Mouse (Mus musculus): ENCODE results near the gene Trim61. TPM values are rescaled to one million over a fixed set of nuclear protein-coding genes. Genes with fewer than 3 reads are reported as not detected.

Trim61 gene
- 0.30 and 0.35 TPM in 2 replicates for polyA plus RNA-seq (2014; fragmentation: Nextera tagmentation; extraction: Ambion mirVana)

DNA sequence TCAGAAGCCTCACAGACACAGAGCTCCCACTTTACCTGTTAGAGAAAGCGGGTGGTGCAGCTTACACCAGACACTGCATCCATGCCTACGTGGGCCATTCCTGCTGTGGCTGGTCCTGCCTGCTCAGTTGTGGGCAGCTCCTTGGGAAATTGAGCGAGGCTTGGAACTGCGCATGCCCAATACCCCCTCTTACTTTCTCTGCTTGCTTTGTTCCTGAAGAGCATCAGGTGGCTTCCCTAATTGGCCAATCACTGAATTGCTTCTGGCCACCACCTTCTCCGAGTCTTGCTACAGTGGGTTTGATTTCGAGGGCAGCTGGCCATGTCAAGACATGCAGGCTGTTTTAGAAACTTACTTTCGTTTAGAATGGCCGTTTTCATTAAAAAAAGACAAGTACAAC is at the start of gene Trim61, which contains the start of gene Trim60:
Gene Trim61 (minus strand): TSS at position 101 of the 400 bp plus-strand sequence.
Gene Trim60 (minus strand): TSS at position 162 of the 400 bp plus-strand sequence.
- Histone ChIP-seq H3K4me1 (ENCODE audit: control insufficient read depth, insufficient read depth, low read length) (no peaks in the 10 kb centered on the region), H3K27ac (ENCODE audit: low read depth, low read length) (no peak within 1 kb of the TSS), H3K9ac (ENCODE audit: low read depth, low read length) (no peak within 1 kb of the TSS), H3K27me3 (ENCODE audit: control insufficient read depth, insufficient read depth, low read length) (no peaks in the 10 kb centered on the region), H3K4me2 (no peak within 1 kb of the TSS), H3K4me3 (ENCODE audit: low read depth, low read length) (no peak within 1 kb of the TSS), H3K9me3 (replicated peaks; ENCODE audit: control insufficient read depth, low read length) (no peaks in the 10 kb centered on the region), H3K36me3 (ENCODE audit: control insufficient read depth, insufficient read depth, low read length) (no peaks in the 10 kb centered on the region)
- no peak for ATAC-seq (replicated peaks; ENCODE audit: insufficient number of reproducible peaks, low FRiP score, low TSS enrichment)
- WGBS (ENCODE audit: insufficient replicate concordance), result 85% methylated on average over 8 of the region's 8 CpGs

GRCm38 (mm10) chr8:65067694-65068472 is 49.6 kb upstream of the Trim61 start:
- no peaks in the 10 kb centered on the region for H3K4me1 ChIP-seq (ENCODE audit: control insufficient read depth, insufficient read depth, low read length)
- no peak for ATAC-seq (replicated peaks; ENCODE audit: insufficient number of reproducible peaks, low FRiP score, low TSS enrichment)
- no peak overlapping the region for H3K4me3 ChIP-seq (ENCODE audit: low read depth, low read length)
- H3K4me2 ChIP-seq, result no peak overlapping the region
- H3K27ac ChIP-seq (ENCODE audit: low read depth, low read length), result no peak overlapping the region
- no peaks in the 10 kb centered on the region for H3K27me3 ChIP-seq (ENCODE audit: control insufficient read depth, insufficient read depth, low read length)
- no peaks in the 10 kb centered on the region for H3K9me3 ChIP-seq (replicated peaks; ENCODE audit: control insufficient read depth, low read length)
- H3K36me3 ChIP-seq (ENCODE audit: control insufficient read depth, insufficient read depth, low read length), result no peaks in the 10 kb centered on the region
- WGBS (ENCODE audit: insufficient replicate concordance), result 54% methylated on average over 10 of the region's 10 CpGs
- no peak overlapping the region for H3K9ac ChIP-seq (ENCODE audit: low read depth, low read length)

DNA sequence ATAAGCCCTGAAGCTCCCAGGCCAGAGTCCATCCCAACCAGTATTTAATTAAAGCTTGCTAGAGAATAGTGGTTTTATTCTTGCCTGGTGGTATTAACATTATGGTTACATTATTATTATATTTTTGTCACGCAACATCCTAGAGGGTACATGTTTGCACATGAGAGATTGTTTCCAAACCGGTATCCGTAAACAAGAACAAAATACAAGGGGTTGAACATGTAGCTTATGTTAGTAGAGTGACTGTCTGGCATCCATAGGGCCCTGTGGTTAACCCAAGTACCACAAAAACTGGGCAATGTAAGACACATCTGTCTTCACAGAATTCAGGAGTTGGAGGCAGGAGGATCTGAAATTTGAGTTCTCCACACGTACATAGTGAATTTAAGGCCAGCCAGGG is 48.7 kb upstream of the Trim61 start:
- WGBS (ENCODE audit: insufficient replicate concordance), result 93% methylated on average over 4 of the region's 4 CpGs
- Histone ChIP-seq H3K27me3 (ENCODE audit: control insufficient read depth, insufficient read depth, low read length) (no peaks in the 10 kb centered on the region), H3K9me3 (replicated peaks; ENCODE audit: control insufficient read depth, low read length) (no peaks in the 10 kb centered on the region), H3K4me3 (ENCODE audit: low read depth, low read length) (no peak overlapping the region), H3K36me3 (ENCODE audit: control insufficient read depth, insufficient read depth, low read length) (no peaks in the 10 kb centered on the region), H3K4me1 (ENCODE audit: control insufficient read depth, insufficient read depth, low read length) (no peaks in the 10 kb centered on the region), H3K27ac (ENCODE audit: low read depth, low read length) (no peak overlapping the region), H3K4me2 (no peak overlapping the region), H3K9ac (ENCODE audit: low read depth, low read length) (no peak overlapping the region)
- ATAC-seq (replicated peaks; ENCODE audit: insufficient number of reproducible peaks, low FRiP score, low TSS enrichment), result no peak

DNA sequence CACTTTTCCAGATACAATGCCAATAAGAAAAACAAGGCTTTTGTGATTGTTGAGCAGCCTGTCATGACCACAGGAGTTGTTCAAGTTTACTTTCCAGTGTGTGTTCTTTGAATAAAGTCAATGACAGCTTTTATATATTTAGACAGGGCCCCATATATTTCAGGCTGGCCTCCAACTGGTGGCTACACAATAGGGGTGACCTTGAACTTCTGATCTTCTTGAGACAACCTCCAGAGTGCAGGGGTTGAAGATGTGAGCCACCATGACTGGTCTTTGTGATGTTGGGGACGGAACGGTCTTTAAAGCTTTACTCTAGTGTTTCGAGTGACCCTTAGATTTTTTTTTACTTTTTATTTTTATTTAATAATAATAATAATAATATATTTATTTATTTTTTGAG is 47.3 kb upstream of the Trim61 start:
- Histone ChIP-seq H3K9me3 (replicated peaks; ENCODE audit: control insufficient read depth, low read length) (no peaks in the 10 kb centered on the region), H3K27me3 (ENCODE audit: control insufficient read depth, insufficient read depth, low read length) (no peaks in the 10 kb centered on the region), H3K36me3 (ENCODE audit: control insufficient read depth, insufficient read depth, low read length) (no peaks in the 10 kb centered on the region), H3K4me3 (ENCODE audit: low read depth, low read length) (no peak overlapping the region), H3K4me2 (no peak overlapping the region), H3K27ac (ENCODE audit: low read depth, low read length) (no peak overlapping the region), H3K4me1 (ENCODE audit: control insufficient read depth, insufficient read depth, low read length) (no peaks in the 10 kb centered on the region), H3K9ac (ENCODE audit: low read depth, low read length) (no peak overlapping the region)
- WGBS (ENCODE audit: insufficient replicate concordance), result 87% methylated on average over 3 of the region's 3 CpGs
- ATAC-seq (replicated peaks; ENCODE audit: insufficient number of reproducible peaks, low FRiP score, low TSS enrichment), result no peak

- no peaks in the 10 kb centered on the region for H3K9me3 ChIP-seq (replicated peaks; ENCODE audit: control insufficient read depth, low read length)
- no peak for ATAC-seq (replicated peaks; ENCODE audit: insufficient number of reproducible peaks, low FRiP score, low TSS enrichment)
- H3K4me3 ChIP-seq (ENCODE audit: low read depth, low read length), result no peak overlapping the region
- no peaks in the 10 kb centered on the region for H3K4me1 ChIP-seq (ENCODE audit: control insufficient read depth, insufficient read depth, low read length)
- H3K27ac ChIP-seq (ENCODE audit: low read depth, low read length), result no peak overlapping the region
- WGBS (ENCODE audit: insufficient replicate concordance), result 69% methylated on average over 2 of the region's 2 CpGs
- H3K36me3 ChIP-seq (ENCODE audit: control insufficient read depth, insufficient read depth, low read length), result no peaks in the 10 kb centered on the region
- H3K9ac ChIP-seq (ENCODE audit: low read depth, low read length), result no peak overlapping the region
- no peak overlapping the region for H3K4me2 ChIP-seq
- H3K27me3 ChIP-seq (ENCODE audit: control insufficient read depth, insufficient read depth, low read length), result no peaks in the 10 kb centered on the region
Measured at GRCm38 (mm10) chr8:65064071-65064470, 45.7 kb upstream of the Trim61 start.

GRCm38 (mm10) chr8:65062195-65062594 is 43.9 kb upstream of the Trim61 start:
- Histone ChIP-seq H3K9ac (ENCODE audit: low read depth, low read length) (no peak overlapping the region), H3K9me3 (replicated peaks; ENCODE audit: control insufficient read depth, low read length) (no peaks in the 10 kb centered on the region), H3K27ac (ENCODE audit: low read depth, low read length) (no peak overlapping the region), H3K27me3 (ENCODE audit: control insufficient read depth, insufficient read depth, low read length) (no peaks in the 10 kb centered on the region), H3K4me1 (ENCODE audit: control insufficient read depth, insufficient read depth, low read length) (no peaks in the 10 kb centered on the region), H3K4me2 (no peak overlapping the region), H3K4me3 (ENCODE audit: low read depth, low read length) (no peak overlapping the region), H3K36me3 (ENCODE audit: control insufficient read depth, insufficient read depth, low read length) (no peaks in the 10 kb centered on the region)
- ATAC-seq (replicated peaks; ENCODE audit: insufficient number of reproducible peaks, low FRiP score, low TSS enrichment), result no peak
- WGBS (ENCODE audit: insufficient replicate concordance), result 76% methylated on average over 4 of the region's 4 CpGs

GRCm38 (mm10) chr8:65056722-65057121 is 38.4 kb upstream of the Trim61 start:
- WGBS (ENCODE audit: insufficient replicate concordance), result 80% methylated on average over 4 of the region's 4 CpGs
- Histone ChIP-seq H3K4me1 (ENCODE audit: control insufficient read depth, insufficient read depth, low read length) (no peaks in the 10 kb centered on the region), H3K27me3 (ENCODE audit: control insufficient read depth, insufficient read depth, low read length) (no peaks in the 10 kb centered on the region), H3K27ac (ENCODE audit: low read depth, low read length) (no peak overlapping the region), H3K4me3 (ENCODE audit: low read depth, low read length) (no peak overlapping the region), H3K4me2 (no peak overlapping the region), H3K36me3 (ENCODE audit: control insufficient read depth, insufficient read depth, low read length) (no peaks in the 10 kb centered on the region), H3K9me3 (replicated peaks; ENCODE audit: control insufficient read depth, low read length) (no peaks in the 10 kb centered on the region), H3K9ac (ENCODE audit: low read depth, low read length) (no peak overlapping the region)
- no peak for ATAC-seq (replicated peaks; ENCODE audit: insufficient number of reproducible peaks, low FRiP score, low TSS enrichment)

DNA sequence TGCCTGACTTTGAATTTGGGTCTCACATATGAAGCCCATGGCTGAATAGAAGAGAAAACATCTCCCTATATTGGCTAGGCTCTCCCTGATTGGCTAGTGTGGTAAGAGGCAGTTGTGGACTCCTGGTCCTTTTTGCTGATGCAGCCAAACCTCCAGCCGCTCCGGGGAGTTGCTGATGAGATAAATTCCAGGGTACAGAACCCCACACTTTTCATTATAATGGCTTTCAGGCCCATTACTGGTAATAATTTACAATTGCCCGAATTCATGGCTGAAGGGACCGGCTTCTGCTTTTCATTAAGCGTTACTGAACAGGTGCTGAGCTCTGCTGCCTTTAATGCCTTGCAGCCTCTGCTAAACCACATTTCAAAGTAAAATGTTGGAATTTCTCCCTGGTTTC is 35.6 kb upstream of the Trim61 start:
- Histone ChIP-seq H3K27me3 (ENCODE audit: control insufficient read depth, insufficient read depth, low read length) (no peaks in the 10 kb centered on the region), H3K4me2 (no peak overlapping the region), H3K4me3 (ENCODE audit: low read depth, low read length) (no peak overlapping the region), H3K36me3 (ENCODE audit: control insufficient read depth, insufficient read depth, low read length) (no peaks in the 10 kb centered on the region), H3K4me1 (ENCODE audit: control insufficient read depth, insufficient read depth, low read length) (no peaks in the 10 kb centered on the region), H3K9me3 (replicated peaks; ENCODE audit: control insufficient read depth, low read length) (no peaks in the 10 kb centered on the region), H3K27ac (ENCODE audit: low read depth, low read length) (no peak overlapping the region), H3K9ac (ENCODE audit: low read depth, low read length) (no peak overlapping the region)
- no peak for ATAC-seq (replicated peaks; ENCODE audit: insufficient number of reproducible peaks, low FRiP score, low TSS enrichment)
- 77% methylated on average over 5 of the region's 5 CpGs for WGBS (ENCODE audit: insufficient replicate concordance)

DNA sequence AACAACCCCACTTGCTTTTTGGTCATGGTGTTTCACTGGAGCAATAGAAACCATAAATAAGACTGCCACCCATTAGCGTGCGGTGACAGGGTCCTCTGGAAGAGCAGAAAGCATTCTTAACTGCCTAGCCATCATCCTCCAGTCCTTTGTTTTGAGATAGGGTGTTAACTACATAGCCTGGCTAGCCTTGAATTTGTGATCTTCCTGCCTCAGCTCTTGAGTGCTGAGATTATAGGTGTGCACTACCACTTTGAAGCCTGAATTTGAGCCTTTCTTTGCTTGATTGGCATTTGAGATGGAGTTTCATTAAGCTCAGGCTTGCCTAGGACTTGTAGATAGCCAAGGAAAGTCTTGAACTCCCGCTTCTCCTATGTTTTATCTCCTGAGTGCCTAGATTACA is 35.2 kb upstream of the Trim61 start:
- ATAC-seq (replicated peaks; ENCODE audit: insufficient number of reproducible peaks, low FRiP score, low TSS enrichment), result no peak
- Histone ChIP-seq H3K27me3 (ENCODE audit: control insufficient read depth, insufficient read depth, low read length) (no peaks in the 10 kb centered on the region), H3K4me3 (ENCODE audit: low read depth, low read length) (no peak overlapping the region), H3K9me3 (replicated peaks; ENCODE audit: control insufficient read depth, low read length) (no peaks in the 10 kb centered on the region), H3K9ac (ENCODE audit: low read depth, low read length) (no peak overlapping the region), H3K36me3 (ENCODE audit: control insufficient read depth, insufficient read depth, low read length) (no peaks in the 10 kb centered on the region), H3K4me2 (no peak overlapping the region), H3K27ac (ENCODE audit: low read depth, low read length) (no peak overlapping the region), H3K4me1 (ENCODE audit: control insufficient read depth, insufficient read depth, low read length) (no peaks in the 10 kb centered on the region)
- WGBS (ENCODE audit: insufficient replicate concordance), result 90% methylated on average over 3 of the region's 3 CpGs

All from heart, embryonic 11.5 days (tissue).